Mouse (Mus musculus) MEL (cell line): ENCODE measurements around the gene Tmem37. TPM values are rescaled to one million over a fixed set of nuclear protein-coding genes. Genes with fewer than 3 reads are reported as not detected.

Experiments
- DNase-seq: peaks from one replicate; pipeline ENCODE4 v3.0.0; 2011; ENCODE audit warnings: low read depth, low spot score
- H3K27ac ChIP-seq: 2 replicates; pipeline ENCODE4 v1.5.1; 2012; ENCODE audit warnings: low read depth, mild to moderate bottlenecking, control low read depth, low read length, moderate library complexity; ENCODE audit not compliant: control insufficient read depth
- H3K27me3 ChIP-seq, 2 experiments: fragments of 150-350 bp in 1 of 2; sonication (generic) in 1 of 2; 2 replicates each; pipeline ENCODE4 v1.6.1; 2012; ENCODE audit warnings: low read length in 2 of 2, mild to moderate bottlenecking in 2 of 2, improper control_type of control experiment in 1 of 2, moderate library complexity in 1 of 2; ENCODE audit not compliant: insufficient read depth in 2 of 2, control insufficient read depth in 1 of 2
- H3K36me3 ChIP-seq, 2 experiments: 2 replicates each; pipeline ENCODE4 v1.6.1; 2012 to 2014; ENCODE audit warnings: low read length in 2 of 2, improper control_type of control experiment in 1 of 2, inconsistent platforms in 1 of 2, mild to moderate bottlenecking in 1 of 2; ENCODE audit not compliant: insufficient read depth in 2 of 2, control insufficient read depth in 1 of 2
- H3K4me1 ChIP-seq, 2 experiments: fragments of 150-350 bp in 1 of 2; sonication (generic) in 1 of 2; 2 replicates each; pipeline ENCODE4 v1.6.1; 2012; ENCODE audit warnings: low read length in 2 of 2, improper control_type of control experiment in 1 of 2, mild to moderate bottlenecking in 1 of 2; ENCODE audit not compliant: insufficient read depth in 2 of 2, control insufficient read depth in 1 of 2
- H3K4me3 ChIP-seq, 2 experiments: fragments of 150-350 bp in 1 of 2; sonication (generic) in 1 of 2; 2 replicates each; pipeline ENCODE4 v1.5.1; 2012; ENCODE audit warnings: low read depth in 2 of 2, low read length in 2 of 2, mild to moderate bottlenecking in 2 of 2, moderate library complexity in 2 of 2, control low read depth in 1 of 2, improper control_type of control experiment in 1 of 2; ENCODE audit not compliant: control insufficient read depth in 1 of 2, insufficient read depth in 1 of 2
- H3K79me2 ChIP-seq: 2 replicates; pipeline ENCODE4 v1.6.1; 2012; ENCODE audit warnings: mild to moderate bottlenecking, low read length, moderate library complexity; ENCODE audit not compliant: control insufficient read depth, poor library complexity, insufficient read depth
- H3K9ac ChIP-seq: 2 replicates; pipeline ENCODE4 v1.6.1; 2012; ENCODE audit warnings: low read depth, mild to moderate bottlenecking, control low read depth, low read length, moderate library complexity; ENCODE audit not compliant: control insufficient read depth, poor library complexity, severe bottlenecking
- H3K9me3 ChIP-seq: fragments of 150-350 bp; sonication (generic); replicated peaks from 2 replicates; pipeline ENCODE4 v1.6.1; 2012; ENCODE audit warnings: mild to moderate bottlenecking, low read length, improper control_type of control experiment, moderate library complexity; ENCODE audit not compliant: insufficient read depth
- BHLHE40 ChIP-seq: IDR thresholded peaks from 2 replicates; pipeline ENCODE4 v1.6.1; 2012; ENCODE audit warnings: low read depth, mild to moderate bottlenecking, inconsistent platforms, low read length, improper control_type of control experiment, borderline replicate concordance
- CTCF ChIP-seq, 3 experiments: IDR thresholded peaks in 2 of 3; conservative IDR thresholded peaks in 1 of 3; 2 replicates each; pipeline ENCODE4 v1.5.1; 2011 to 2012; ENCODE audit warnings: low read length in 3 of 3, low read depth in 2 of 3, mild to moderate bottlenecking in 2 of 3, improper control_type of control experiment in 1 of 3, inconsistent platforms in 1 of 3, mixed read lengths in 1 of 3, moderate library complexity in 1 of 3; ENCODE audit not compliant: control insufficient read depth in 1 of 3, insufficient read depth in 1 of 3, poor library complexity in 1 of 3, severe bottlenecking in 1 of 3
- E2F4 ChIP-seq: IDR thresholded peaks from 2 replicates; pipeline ENCODE4 v1.6.1; 2011; ENCODE audit warnings: low read depth, low read length, improper control_type of control experiment, borderline replicate concordance
- ELF1 ChIP-seq: IDR thresholded peaks from 2 replicates; pipeline ENCODE4 v1.6.1; 2014; ENCODE audit warnings: low read depth, mild to moderate bottlenecking, inconsistent platforms, low read length, improper control_type of control experiment, moderate library complexity
- EP300 ChIP-seq, 2 experiments: IDR thresholded peaks; 2 replicates each; pipeline ENCODE4 v1.6.1; 2011; ENCODE audit warnings: improper control_type of control experiment in 2 of 2, low read length in 2 of 2, low read depth in 1 of 2, mild to moderate bottlenecking in 1 of 2
- ETS1 ChIP-seq: IDR thresholded peaks from 2 replicates; pipeline ENCODE4 v1.6.1; 2012; ENCODE audit warnings: low read depth, mild to moderate bottlenecking, inconsistent platforms, low read length, improper control_type of control experiment, moderate library complexity
- GATA1 ChIP-seq: IDR thresholded peaks from 2 replicates; pipeline ENCODE4 v1.6.1; 2011; ENCODE audit warnings: low read depth, low read length, improper control_type of control experiment
- HCFC1 ChIP-seq: IDR thresholded peaks from 2 replicates; pipeline ENCODE4 v1.6.1; 2012; ENCODE audit warnings: low read depth, mild to moderate bottlenecking, inconsistent platforms, low read length, improper control_type of control experiment, moderate library complexity
- JUND ChIP-seq: IDR thresholded peaks from 2 replicates; pipeline ENCODE4 v1.6.1; 2011; ENCODE audit warnings: low read depth, mild to moderate bottlenecking, improper control_type of control experiment, low read length
- MAFK ChIP-seq: IDR thresholded peaks from 2 replicates; pipeline ENCODE4 v1.6.1; 2011; ENCODE audit warnings: low read depth, mild to moderate bottlenecking, low read length, improper control_type of control experiment, borderline replicate concordance
- MAX ChIP-seq: IDR thresholded peaks from 2 replicates; pipeline ENCODE4 v1.6.1; 2011; ENCODE audit warnings: low read length, improper control_type of control experiment
- MAZ ChIP-seq: IDR thresholded peaks from 2 replicates; pipeline ENCODE4 v1.6.1; 2012; ENCODE audit warnings: low read depth, mild to moderate bottlenecking, inconsistent platforms, low read length, improper control_type of control experiment
- MXI1 ChIP-seq: IDR thresholded peaks from 2 replicates; pipeline ENCODE4 v1.6.1; 2011; ENCODE audit warnings: mild to moderate bottlenecking, low read depth, low read length, improper control_type of control experiment
- MYC ChIP-seq: IDR thresholded peaks from 2 replicates; pipeline ENCODE4 v1.6.1; 2011; ENCODE audit warnings: low read depth, mild to moderate bottlenecking, low read length, improper control_type of control experiment, moderate library complexity
- NRF1 ChIP-seq: IDR thresholded peaks from 2 replicates; pipeline ENCODE4 v1.6.1; 2014; ENCODE audit warnings: low read depth, mild to moderate bottlenecking, inconsistent platforms, low read length, improper control_type of control experiment, moderate library complexity; ENCODE audit not compliant: poor library complexity, insufficient read depth, severe bottlenecking
- POLR2AphosphoS5 ChIP-seq: IDR thresholded peaks from 2 replicates; pipeline ENCODE4 v1.6.1; 2012; ENCODE audit warnings: low read depth, borderline replicate concordance, mild to moderate bottlenecking, inconsistent platforms, low read length, moderate library complexity, mixed read lengths
- RAD21 ChIP-seq: IDR thresholded peaks from 2 replicates; pipeline ENCODE4 v1.6.1; 2011; ENCODE audit warnings: mild to moderate bottlenecking, low read depth, low read length, improper control_type of control experiment
- RCOR1 ChIP-seq: IDR thresholded peaks from 2 replicates; pipeline ENCODE4 v1.6.1; 2012; ENCODE audit warnings: low read depth, mild to moderate bottlenecking, inconsistent platforms, low read length, improper control_type of control experiment
- SIN3A ChIP-seq: IDR thresholded peaks from 2 replicates; pipeline ENCODE4 v1.6.1; 2012; ENCODE audit warnings: low read length, improper control_type of control experiment, inconsistent platforms
- SMC3 ChIP-seq: IDR thresholded peaks from 2 replicates; pipeline ENCODE4 v1.6.1; 2011; ENCODE audit warnings: low read depth, low read length, improper control_type of control experiment
- TBP ChIP-seq: IDR thresholded peaks from 2 replicates; pipeline ENCODE4 v1.8.0; 2011; ENCODE audit warnings: low read depth, low read length, improper control_type of control experiment
- TCF12 ChIP-seq: IDR thresholded peaks from 2 replicates; pipeline ENCODE4 v1.6.1; 2014; ENCODE audit warnings: low read depth, mild to moderate bottlenecking, inconsistent platforms, low read length, improper control_type of control experiment, moderate library complexity
- ZMIZ1 ChIP-seq: IDR thresholded peaks from 2 replicates; pipeline ENCODE4 v1.6.1; 2012; ENCODE audit warnings: low read depth, mild to moderate bottlenecking, inconsistent platforms, low read length, improper control_type of control experiment, moderate library complexity
- polyA plus RNA-seq, 2 experiments: library from polyadenylated mRNA; stranded (reverse) in 1 of 2; unstranded in 1 of 2; fragments of >175 nt in 1 of 2; fragments of >200 nt in 1 of 2; gene quantifications; 2 replicates each; pipeline versions ENCODE4 v1.2.1 to v1.2.4; 2012; ENCODE audit warnings: low replicate concordance in 2 of 2, low read depth in 1 of 2; ENCODE audit not compliant: insufficient read length in 2 of 2, insufficient read depth in 1 of 2, missing spikeins in 1 of 2
- total RNA-seq: library from RNA; depleted of rRNA; stranded (reverse); fragments of 300-350 nt; gene quantifications from 2 replicates; pipeline ENCODE4 v1.2.3, GENCODE M21; 2012

Gene Tmem37
- total and polyA plus RNA-seq, 3 experiments: 2.6 to 9.1 TPM; not detected in 1

GRCm38 (mm10) chr1:120115671-120116081, 41.8 kb upstream of the Tmem37 start:
- no peaks in the 10 kb centered on the region for H3K9me3 ChIP-seq
- H3K27ac ChIP-seq: no peak overlapping the region
- H3K27me3 ChIP-seq: no peaks in the 10 kb centered on the region
- peaks cover 5 to 28% of the 10 kb centered on the region in 2 experiments for H3K4me1 ChIP-seq
- DNase-seq: no peak
- no peak overlapping the region for H3K4me3 ChIP-seq
- peaks cover 0 to 19% of the 10 kb centered on the region in 2 experiments; a peak in 2 of 4 replicates for H3K36me3 ChIP-seq
- TF ChIP-seq E2F4 (no peak), ETS1 (no peak), MAFK (no peak), SIN3A (no peak), MAZ (no peak), ZMIZ1 (no peak), ELF1 (no peak), BHLHE40 (no peak)
- TF ChIP-seq, all 39 proteins: peak for 0
- Histone ChIP-seq H3K9ac (no peak overlapping the region), H3K79me2 (peaks cover 5% of the 10 kb centered on the region)

DNA sequence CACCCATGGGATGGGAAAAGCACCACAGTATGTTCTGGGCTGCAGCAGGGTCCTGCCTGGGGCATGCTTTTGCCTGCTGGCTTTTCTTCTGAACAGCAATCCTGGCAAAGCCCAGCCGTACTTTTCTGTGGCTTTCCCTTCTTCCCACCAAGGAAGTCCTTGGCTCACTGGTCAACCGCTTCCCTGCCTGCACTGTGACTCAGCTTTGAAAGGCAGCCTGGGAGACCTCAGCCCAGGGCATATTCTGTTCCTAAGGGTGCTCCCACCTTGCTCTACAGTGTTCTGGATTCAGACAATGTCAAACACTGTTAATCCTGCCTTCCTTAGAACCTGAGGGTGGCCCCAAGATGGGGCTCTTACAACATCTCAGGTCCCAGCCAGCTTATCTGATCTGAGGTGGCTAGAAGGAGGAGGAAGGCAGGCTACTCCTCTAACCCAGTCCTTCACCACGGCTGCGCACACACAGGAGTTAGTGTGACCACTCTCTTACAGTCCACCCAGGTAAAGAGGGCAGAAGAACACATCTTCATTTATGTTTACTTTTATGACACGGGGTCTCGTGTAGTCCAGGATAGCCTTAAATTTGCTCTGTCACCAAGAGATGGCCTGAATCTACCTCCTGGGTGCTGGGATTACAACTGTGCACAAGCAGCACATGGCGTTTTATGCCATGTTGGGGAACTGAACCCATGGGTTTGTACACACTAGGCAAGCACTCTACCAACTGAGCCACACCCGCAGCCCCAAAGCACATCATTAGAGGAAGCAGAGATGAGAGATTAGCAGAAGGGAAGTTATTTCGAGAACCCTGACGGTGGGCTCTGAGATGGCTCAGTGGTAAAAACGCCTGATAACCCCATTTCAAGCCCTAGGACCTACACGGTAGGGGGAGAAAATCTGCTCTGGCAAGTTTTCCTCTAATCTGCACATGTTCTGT, 38.6 kb upstream of the Tmem37 start:
- Histone ChIP-seq H3K27ac (peak overlapping the region; percentile 78), H3K79me2 (no peaks in the 10 kb centered on the region), H3K27me3 (no peaks in the 10 kb centered on the region), H3K36me3 (peaks cover 0 to 13% of the 10 kb centered on the region in 2 experiments; a peak in 2 of 4 replicates)
- no peak for TF ChIP-seq HCFC1
- peak; percentile 73; the same call in 1 of the 2 replicates for TF ChIP-seq RCOR1
- TF ChIP-seq MAFK: no peak
- TF ChIP-seq CTCF (IDR thresholded peaks at IDR 0.05 in 2 of 3, conservative IDR thresholded peaks at IDR 0.05 in 1 of 3; ENCODE audit: control insufficient read depth in 1 of 3, insufficient read depth in 1 of 3, low read depth in 2 of 3, low read length in 3 of 3, poor library complexity in 1 of 3, severe bottlenecking in 1 of 3): peak in 1 of 3 experiments; percentile 12; a peak in 1 of 6 replicates
- peak; percentile 71 for TF ChIP-seq SIN3A
- TF ChIP-seq GATA1: peak; percentile 79
- TF ChIP-seq ETS1: peak; percentile 52
- TF ChIP-seq NRF1: peak; percentile 40; the same call in 1 of the 2 replicates
- TF ChIP-seq MAX: peak; percentile 72
- peak; percentile 35; the same call in 1 of the 2 replicates for TF ChIP-seq TCF12
- no peak for TF ChIP-seq JUND
- no peak for TF ChIP-seq POLR2AphosphoS5
- TF ChIP-seq EP300 (IDR thresholded peaks at IDR 0.05; ENCODE audit: low read depth in 1 of 2, low read length in 2 of 2): peak; percentile 48 to 62
- peak; percentile 70 for TF ChIP-seq MXI1
- TF ChIP-seq MYC: peak; percentile 83
- TF ChIP-seq RAD21: peak; percentile 0; the same call in 1 of the 2 replicates
- no peak for TF ChIP-seq SMC3
- peak; percentile 87 for TF ChIP-seq TBP
- TF ChIP-seq, all 39 proteins: peak for 13
- Histone ChIP-seq H3K9ac (peak overlapping the region; percentile 40), H3K4me1 (peaks cover 4 to 14% of the 10 kb centered on the region in 2 experiments), H3K4me3 (peak overlapping the region; percentile 5 to 9; a peak in 1 of 4 replicates), H3K9me3 (no peaks in the 10 kb centered on the region)
- DNase-seq: peak; percentile 82
